Mouse (Mus musculus): ENCODE data around the gene Pdgfc.

GRCm38 (mm10) chr3:81017385-81018051, 18.7 kb upstream of the Pdgfc start:
- TF ChIP-seq CEBPB (IDR thresholded peaks at IDR 0.05; ENCODE audit: insufficient read depth, poor library complexity, severe bottlenecking) (no peak), POLR2AphosphoS2 (IDR thresholded peaks at IDR 0.05; ENCODE audit: insufficient read length, low read depth) (no peak), POLR2A (IDR thresholded peaks at IDR 0.05; ENCODE audit: insufficient read length, low read depth) (no peak), USF1 (IDR thresholded peaks at IDR 0.05; ENCODE audit: low read depth) (no peak), MYOD1 (IDR thresholded peaks at IDR 0.05; ENCODE audit: control insufficient read depth in 1 of 3, insufficient read length in 2 of 3, low read depth in 2 of 3) (no peak)

Measured in myocyte (in vitro differentiated cells).